Mouse (Mus musculus) MEL (cell line): ENCODE measurements at regions not wholly inside any gene's neighbourhood (a gene's known extent, or its start where the extent isn't known, plus 50 kb on each side); places are given as distances from the start of the nearest gene placed in this dataset.

ENCODE experiments used
- DNase-seq: peaks from one replicate; pipeline ENCODE4 v3.0.0; 2011; ENCODE audit warnings: low read depth, low spot score
- H3K27ac ChIP-seq: 2 replicates; pipeline ENCODE4 v1.5.1; 2012; ENCODE audit warnings: low read depth, mild to moderate bottlenecking, control low read depth, low read length, moderate library complexity; ENCODE audit not compliant: control insufficient read depth
- H3K27me3 ChIP-seq, 2 experiments: fragments of 150-350 bp in 1 of 2; sonication (generic) in 1 of 2; 2 replicates each; pipeline ENCODE4 v1.6.1; 2012; ENCODE audit warnings: low read length in 2 of 2, mild to moderate bottlenecking in 2 of 2, improper control_type of control experiment in 1 of 2, moderate library complexity in 1 of 2; ENCODE audit not compliant: insufficient read depth in 2 of 2, control insufficient read depth in 1 of 2
- H3K36me3 ChIP-seq, 2 experiments: 2 replicates each; pipeline ENCODE4 v1.6.1; 2012 to 2014; ENCODE audit warnings: low read length in 2 of 2, improper control_type of control experiment in 1 of 2, inconsistent platforms in 1 of 2, mild to moderate bottlenecking in 1 of 2; ENCODE audit not compliant: insufficient read depth in 2 of 2, control insufficient read depth in 1 of 2
- H3K4me1 ChIP-seq, 2 experiments: fragments of 150-350 bp in 1 of 2; sonication (generic) in 1 of 2; 2 replicates each; pipeline ENCODE4 v1.6.1; 2012; ENCODE audit warnings: low read length in 2 of 2, improper control_type of control experiment in 1 of 2, mild to moderate bottlenecking in 1 of 2; ENCODE audit not compliant: insufficient read depth in 2 of 2, control insufficient read depth in 1 of 2
- H3K4me3 ChIP-seq, 2 experiments: fragments of 150-350 bp in 1 of 2; sonication (generic) in 1 of 2; 2 replicates each; pipeline ENCODE4 v1.5.1; 2012; ENCODE audit warnings: low read depth in 2 of 2, low read length in 2 of 2, mild to moderate bottlenecking in 2 of 2, moderate library complexity in 2 of 2, control low read depth in 1 of 2, improper control_type of control experiment in 1 of 2; ENCODE audit not compliant: control insufficient read depth in 1 of 2, insufficient read depth in 1 of 2
- H3K79me2 ChIP-seq: 2 replicates; pipeline ENCODE4 v1.6.1; 2012; ENCODE audit warnings: mild to moderate bottlenecking, low read length, moderate library complexity; ENCODE audit not compliant: control insufficient read depth, poor library complexity, insufficient read depth
- H3K9ac ChIP-seq: 2 replicates; pipeline ENCODE4 v1.6.1; 2012; ENCODE audit warnings: low read depth, mild to moderate bottlenecking, control low read depth, low read length, moderate library complexity; ENCODE audit not compliant: control insufficient read depth, poor library complexity, severe bottlenecking
- H3K9me3 ChIP-seq: fragments of 150-350 bp; sonication (generic); replicated peaks from 2 replicates; pipeline ENCODE4 v1.6.1; 2012; ENCODE audit warnings: mild to moderate bottlenecking, low read length, improper control_type of control experiment, moderate library complexity; ENCODE audit not compliant: insufficient read depth
- CHD1 ChIP-seq: IDR thresholded peaks from 2 replicates; pipeline ENCODE4 v1.6.1; 2012; ENCODE audit warnings: low read depth, mild to moderate bottlenecking, inconsistent platforms, low read length, improper control_type of control experiment
- CHD2 ChIP-seq: IDR thresholded peaks from 2 replicates; pipeline ENCODE4 v1.6.1; 2011; ENCODE audit warnings: low read length, improper control_type of control experiment
- CTCF ChIP-seq, 3 experiments: IDR thresholded peaks in 2 of 3; conservative IDR thresholded peaks in 1 of 3; 2 replicates each; pipeline ENCODE4 v1.5.1; 2011 to 2012; ENCODE audit warnings: low read length in 3 of 3, low read depth in 2 of 3, mild to moderate bottlenecking in 2 of 3, improper control_type of control experiment in 1 of 3, inconsistent platforms in 1 of 3, mixed read lengths in 1 of 3, moderate library complexity in 1 of 3; ENCODE audit not compliant: control insufficient read depth in 1 of 3, insufficient read depth in 1 of 3, poor library complexity in 1 of 3, severe bottlenecking in 1 of 3
- E2F4 ChIP-seq: IDR thresholded peaks from 2 replicates; pipeline ENCODE4 v1.6.1; 2011; ENCODE audit warnings: low read depth, low read length, improper control_type of control experiment, borderline replicate concordance
- ETS1 ChIP-seq: IDR thresholded peaks from 2 replicates; pipeline ENCODE4 v1.6.1; 2012; ENCODE audit warnings: low read depth, mild to moderate bottlenecking, inconsistent platforms, low read length, improper control_type of control experiment, moderate library complexity
- GABPA ChIP-seq: IDR thresholded peaks from 2 replicates; pipeline ENCODE4 v1.6.1; 2012; ENCODE audit warnings: low read depth, mild to moderate bottlenecking, inconsistent platforms, low read length, improper control_type of control experiment, moderate library complexity
- KAT2A ChIP-seq: conservative IDR thresholded peaks from 2 replicates; pipeline ENCODE4 v1.6.1; 2012; ENCODE audit warnings: low read depth, low read length, improper control_type of control experiment, inconsistent platforms
- MYB ChIP-seq: IDR thresholded peaks from 2 replicates; pipeline ENCODE4 v1.6.1; 2011; ENCODE audit warnings: mild to moderate bottlenecking, low read depth, low read length, improper control_type of control experiment
- MYC ChIP-seq: IDR thresholded peaks from 2 replicates; pipeline ENCODE4 v1.6.1; 2011; ENCODE audit warnings: low read depth, mild to moderate bottlenecking, low read length, improper control_type of control experiment, moderate library complexity
- NRF1 ChIP-seq: IDR thresholded peaks from 2 replicates; pipeline ENCODE4 v1.6.1; 2014; ENCODE audit warnings: low read depth, mild to moderate bottlenecking, inconsistent platforms, low read length, improper control_type of control experiment, moderate library complexity; ENCODE audit not compliant: poor library complexity, insufficient read depth, severe bottlenecking
- POLR2AphosphoS5 ChIP-seq: IDR thresholded peaks from 2 replicates; pipeline ENCODE4 v1.6.1; 2012; ENCODE audit warnings: low read depth, borderline replicate concordance, mild to moderate bottlenecking, inconsistent platforms, low read length, moderate library complexity, mixed read lengths
- RAD21 ChIP-seq: IDR thresholded peaks from 2 replicates; pipeline ENCODE4 v1.6.1; 2011; ENCODE audit warnings: mild to moderate bottlenecking, low read depth, low read length, improper control_type of control experiment
- SIN3A ChIP-seq: IDR thresholded peaks from 2 replicates; pipeline ENCODE4 v1.6.1; 2012; ENCODE audit warnings: low read length, improper control_type of control experiment, inconsistent platforms
- SMC3 ChIP-seq: IDR thresholded peaks from 2 replicates; pipeline ENCODE4 v1.6.1; 2011; ENCODE audit warnings: low read depth, low read length, improper control_type of control experiment
- TAL1 ChIP-seq: IDR thresholded peaks from 2 replicates; pipeline ENCODE4 v1.6.1; 2012; ENCODE audit warnings: mild to moderate bottlenecking, inconsistent platforms, low read length, moderate library complexity, mixed read lengths
- TCF12 ChIP-seq: IDR thresholded peaks from 2 replicates; pipeline ENCODE4 v1.6.1; 2014; ENCODE audit warnings: low read depth, mild to moderate bottlenecking, inconsistent platforms, low read length, improper control_type of control experiment, moderate library complexity
- USF2 ChIP-seq, 2 experiments: IDR thresholded peaks; 2 replicates each; pipeline ENCODE4 v1.6.1; 2011 to 2012; ENCODE audit warnings: improper control_type of control experiment in 2 of 2, low read length in 2 of 2, borderline replicate concordance in 1 of 2, inconsistent platforms in 1 of 2, low read depth in 1 of 2, mild to moderate bottlenecking in 1 of 2; ENCODE audit not compliant: insufficient read depth in 1 of 2
- ZC3H11A ChIP-seq: IDR thresholded peaks from 2 replicates; pipeline ENCODE4 v1.6.1; 2012; ENCODE audit warnings: low read depth, mild to moderate bottlenecking, inconsistent platforms, low read length, improper control_type of control experiment
- ZKSCAN1 ChIP-seq: IDR thresholded peaks from 2 replicates; pipeline ENCODE4 v1.6.1; 2012; ENCODE audit warnings: low read depth, mild to moderate bottlenecking, inconsistent platforms, low read length, improper control_type of control experiment, moderate library complexity
- ZMIZ1 ChIP-seq: IDR thresholded peaks from 2 replicates; pipeline ENCODE4 v1.6.1; 2012; ENCODE audit warnings: low read depth, mild to moderate bottlenecking, inconsistent platforms, low read length, improper control_type of control experiment, moderate library complexity

DNA sequence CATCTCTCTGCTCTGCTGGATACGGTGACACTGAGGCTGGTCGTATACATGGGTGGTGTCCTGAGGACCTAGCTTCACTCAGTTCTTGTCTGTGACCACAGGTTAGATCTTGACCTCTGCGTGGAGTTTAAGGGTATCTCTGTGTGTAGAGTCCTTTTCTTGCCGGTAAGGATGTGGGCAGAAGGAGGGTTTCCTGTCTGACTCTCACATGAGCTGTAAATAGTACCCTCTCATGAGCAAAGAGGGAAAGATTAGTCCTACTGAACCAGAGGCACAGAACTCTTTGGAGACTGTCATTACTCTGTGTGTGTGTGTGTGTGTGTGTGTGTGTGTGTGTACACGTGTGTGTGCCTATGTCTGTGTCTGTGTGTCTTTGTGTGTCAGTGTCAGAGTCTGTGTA, 126.3 kb upstream of the Atxn1 start:
- no peak overlapping the region for H3K9ac ChIP-seq
- no peaks in the 10 kb centered on the region for H3K27me3 ChIP-seq
- no peaks in the 10 kb centered on the region for H3K9me3 ChIP-seq
- no peaks in the 10 kb centered on the region for H3K4me1 ChIP-seq
- no peak for DNase-seq
- no peak overlapping the region for H3K27ac ChIP-seq
- TF ChIP-seq CHD2: no peak
- TF ChIP-seq MYB: no peak
- no peak for TF ChIP-seq CHD1
- TF ChIP-seq KAT2A: no peak
- TF ChIP-seq TAL1: no peak
- TF ChIP-seq NRF1: no peak
- no peak for TF ChIP-seq ZMIZ1
- TF ChIP-seq USF2 (IDR thresholded peaks at IDR 0.05; ENCODE audit: borderline replicate concordance in 1 of 2, insufficient read depth in 1 of 2, low read depth in 1 of 2, low read length in 2 of 2): no peak
- TF ChIP-seq RAD21: no peak
- no peak for TF ChIP-seq TCF12
- TF ChIP-seq ZC3H11A: no peak
- no peak for TF ChIP-seq CTCF (IDR thresholded peaks at IDR 0.05 in 2 of 3, conservative IDR thresholded peaks at IDR 0.05 in 1 of 3; ENCODE audit: control insufficient read depth in 1 of 3, insufficient read depth in 1 of 3, low read depth in 2 of 3, low read length in 3 of 3, poor library complexity in 1 of 3, severe bottlenecking in 1 of 3)
- TF ChIP-seq POLR2AphosphoS5: no peak
- no peak for TF ChIP-seq GABPA
- TF ChIP-seq ZKSCAN1: no peak
- no peak for TF ChIP-seq ETS1
- TF ChIP-seq E2F4: no peak
- H3K4me3 ChIP-seq: no peak overlapping the region
- no peaks in the 10 kb centered on the region for H3K79me2 ChIP-seq
- no peaks in the 10 kb centered on the region for H3K36me3 ChIP-seq

GRCm38 (mm10) chr13:46088237-46088636, 123.4 kb upstream of the Atxn1 start:
- H3K9me3 ChIP-seq: no peaks in the 10 kb centered on the region
- no peak overlapping the region for H3K27ac ChIP-seq
- DNase-seq: peak; percentile 23
- H3K36me3 ChIP-seq: no peaks in the 10 kb centered on the region
- no peak overlapping the region for H3K9ac ChIP-seq
- H3K79me2 ChIP-seq: no peaks in the 10 kb centered on the region
- H3K27me3 ChIP-seq: no peaks in the 10 kb centered on the region
- H3K4me3 ChIP-seq: no peak overlapping the region
- TF ChIP-seq CTCF (IDR thresholded peaks at IDR 0.05 in 2 of 3, conservative IDR thresholded peaks at IDR 0.05 in 1 of 3; ENCODE audit: control insufficient read depth in 1 of 3, insufficient read depth in 1 of 3, low read depth in 2 of 3, low read length in 3 of 3, poor library complexity in 1 of 3, severe bottlenecking in 1 of 3) (peak in 2 of 3 experiments; percentile 51 to 70; a peak in 5 of 6 replicates), MYC (no peak), ZC3H11A (0 out of 2 replicates have a peak, but pooled peaks have one; percentile 26), SMC3 (peak; percentile 43), SIN3A (no peak), RAD21 (peak; percentile 28)
- H3K4me1 ChIP-seq: no peaks in the 10 kb centered on the region
